Mouse (Mus musculus) ES-Bruce4 (cell line): Measurements from ENCODE around the gene Tanc1. TPM values are rescaled to one million over a fixed set of nuclear protein-coding genes. Genes with fewer than 3 reads are reported as not detected.

ENCODE experiments used
- H3K27ac ChIP-seq: 2 replicates; pipeline ENCODE4 v1.5.1; 2012; ENCODE audit warnings: low read length, inconsistent platforms; ENCODE audit not compliant: insufficient read depth
- H3K27me3 ChIP-seq: 2 replicates; pipeline ENCODE4 v1.6.1; 2012; ENCODE audit warnings: mild to moderate bottlenecking, low read length, inconsistent platforms; ENCODE audit not compliant: control insufficient read depth, poor library complexity, insufficient read depth, severe bottlenecking
- H3K36me3 ChIP-seq: 2 replicates; pipeline ENCODE4 v1.6.1; 2012; ENCODE audit warnings: inconsistent platforms, mild to moderate bottlenecking, low read length, moderate library complexity; ENCODE audit not compliant: control insufficient read depth, poor library complexity, insufficient read depth, severe bottlenecking
- H3K4me1 ChIP-seq: one replicate; pipeline ENCODE4 v1.8.1; 2011; ENCODE audit warnings: low read length; ENCODE audit not compliant: control insufficient read depth, insufficient read depth
- H3K4me3 ChIP-seq: 2 replicates; pipeline ENCODE4 v1.5.1; 2011; ENCODE audit warnings: low read depth, mild to moderate bottlenecking, low read length
- H3K9ac ChIP-seq: 2 replicates; pipeline ENCODE4 v1.6.1; 2012; ENCODE audit warnings: low read depth, mild to moderate bottlenecking, inconsistent platforms; ENCODE audit not compliant: poor library complexity, severe bottlenecking
- H3K9me3 ChIP-seq: replicated peaks from 2 replicates; pipeline ENCODE4 v1.6.1; 2012; ENCODE audit warnings: mild to moderate bottlenecking, low read length, inconsistent platforms; ENCODE audit not compliant: control insufficient read depth, poor library complexity, insufficient read depth, severe bottlenecking
- CTCF ChIP-seq: IDR thresholded peaks from one replicate; pipeline ENCODE4 v1.8.1; 2011; ENCODE audit warnings: low read depth, low read length
- EP300 ChIP-seq: IDR thresholded peaks from 2 replicates; pipeline ENCODE4 v1.6.1; 2011; ENCODE audit warnings: low read depth, low read length; ENCODE audit not compliant: insufficient read depth
- POLR2A ChIP-seq: IDR thresholded peaks from one replicate; pipeline ENCODE4 v1.8.1; 2011; ENCODE audit warnings: low read length; ENCODE audit not compliant: insufficient read depth
- polyA plus RNA-seq: library from polyadenylated mRNA; stranded (reverse); fragments of >200 nt; gene quantifications from 2 replicates; pipeline ENCODE4 v1.2.4, GENCODE M21; 2011; ENCODE audit warnings: low read depth; ENCODE audit not compliant: missing spikeins, insufficient read depth, insufficient read length

The Tanc1 gene
- polyA plus RNA-seq, 1 experiment = 62.4 TPM

DNA sequence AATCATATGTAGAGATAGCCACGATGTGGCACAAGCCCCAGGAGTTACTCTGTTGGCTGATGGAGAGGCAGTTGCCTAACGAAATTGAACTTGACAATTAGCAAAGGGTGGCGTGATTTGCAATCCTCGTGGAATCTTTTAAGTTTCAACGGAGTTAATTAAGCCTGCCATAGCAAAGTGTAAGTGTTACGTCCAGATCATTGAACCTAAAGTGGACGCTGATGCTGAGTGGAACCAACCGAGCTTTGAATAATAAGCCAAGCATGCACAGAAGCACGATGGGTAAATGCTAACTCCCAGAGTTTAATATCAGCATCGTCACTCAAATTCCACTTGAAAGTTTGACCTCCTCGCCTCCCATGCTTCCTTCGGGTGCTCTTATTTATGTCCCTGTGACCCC lies 149.3 kb downstream of the Tanc1 start:
- Histone ChIP-seq H3K4me3 (no peak overlapping the region), H3K27ac (no peak overlapping the region), H3K27me3 (no peaks in the 10 kb centered on the region), H3K9ac (no peak overlapping the region), H3K9me3 (no peaks in the 10 kb centered on the region), H3K36me3 (no peaks in the 10 kb centered on the region; the same call in 1 of the 2 replicates), H3K4me1 (peaks cover 3% of the 10 kb centered on the region)
- TF ChIP-seq POLR2A = no peak
- TF ChIP-seq EP300 = no peak
- no peak for TF ChIP-seq CTCF

DNA sequence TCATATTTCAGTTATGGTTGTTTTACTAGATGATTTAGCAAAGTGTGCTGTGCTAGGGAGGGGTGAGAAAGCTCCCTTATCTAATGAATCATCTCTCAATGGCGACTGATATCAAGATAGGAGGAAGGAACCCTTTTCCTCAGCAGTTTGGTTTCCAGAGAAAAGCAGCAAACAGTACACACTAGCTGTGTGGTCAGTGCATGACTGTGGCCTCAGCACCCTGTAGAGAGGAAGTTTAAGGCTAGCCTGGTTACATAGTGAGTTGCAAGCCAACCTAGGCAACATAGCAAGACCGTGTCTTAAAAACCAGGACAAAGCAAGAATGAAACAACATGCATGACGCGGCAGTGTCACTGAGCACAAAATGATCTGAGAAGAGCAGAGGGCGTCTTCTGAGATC lies 150.4 kb downstream of the Tanc1 start:
- TF ChIP-seq POLR2A = no peak
- no peak for TF ChIP-seq EP300
- no peak for TF ChIP-seq CTCF
- H3K27ac ChIP-seq = no peak overlapping the region
- no peaks in the 10 kb centered on the region; the same call in 1 of the 2 replicates for H3K36me3 ChIP-seq
- H3K27me3 ChIP-seq = no peaks in the 10 kb centered on the region
- H3K9ac ChIP-seq = no peak overlapping the region
- no peaks in the 10 kb centered on the region for H3K4me1 ChIP-seq
- no peaks in the 10 kb centered on the region for H3K9me3 ChIP-seq
- H3K4me3 ChIP-seq = no peak overlapping the region

DNA sequence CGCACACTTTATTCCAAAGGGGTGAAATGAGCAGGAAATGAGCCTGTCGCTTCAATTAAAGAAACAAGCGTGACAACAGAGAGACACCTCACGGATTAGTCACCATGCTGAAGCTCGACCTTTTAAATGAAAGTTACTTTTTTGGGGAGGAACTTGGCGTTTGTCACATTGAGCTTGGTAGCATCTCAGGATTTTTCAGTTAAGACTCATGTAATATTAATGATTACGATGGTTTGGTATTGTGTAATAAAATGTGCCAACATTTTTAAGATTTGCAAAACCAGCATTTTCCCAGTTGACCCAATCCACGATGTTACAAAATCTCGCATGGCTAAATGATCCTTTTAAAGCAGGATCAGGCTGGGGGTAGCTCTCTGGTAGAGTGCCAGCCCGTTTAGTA lies 153.8 kb downstream of the Tanc1 start:
- H3K9ac ChIP-seq = no peak overlapping the region
- H3K4me1 ChIP-seq = peaks cover 3% of the 10 kb centered on the region
- no peaks in the 10 kb centered on the region; the same call in 1 of the 2 replicates for H3K36me3 ChIP-seq
- no peak for TF ChIP-seq EP300
- TF ChIP-seq POLR2A = no peak
- TF ChIP-seq CTCF = no peak
- H3K4me3 ChIP-seq = no peak overlapping the region
- no peak overlapping the region for H3K27ac ChIP-seq
- H3K9me3 ChIP-seq = no peaks in the 10 kb centered on the region
- no peaks in the 10 kb centered on the region for H3K27me3 ChIP-seq

DNA sequence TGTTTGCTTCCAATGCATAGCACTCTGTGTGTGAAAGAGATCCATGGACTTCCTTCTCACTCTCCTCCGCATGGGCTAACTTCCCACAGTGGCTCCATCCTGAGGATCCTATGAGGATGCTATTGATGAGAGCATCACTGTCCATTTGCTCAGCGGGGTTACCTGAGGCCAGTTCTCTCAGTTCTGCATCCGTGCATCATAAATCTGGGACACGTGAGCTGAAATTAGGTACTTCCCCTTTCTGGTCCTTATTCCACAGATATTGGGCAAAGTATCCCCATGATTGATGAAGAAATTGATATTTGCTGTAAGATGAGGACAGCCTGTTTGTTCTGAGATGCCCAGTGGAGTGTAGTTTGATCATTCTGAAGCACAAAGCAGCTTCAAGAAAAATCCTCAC lies 156.1 kb downstream of the Tanc1 start:
- peaks cover 5% of the 10 kb centered on the region for H3K4me1 ChIP-seq
- no peaks in the 10 kb centered on the region for H3K27me3 ChIP-seq
- no peak overlapping the region for H3K9ac ChIP-seq
- H3K4me3 ChIP-seq = no peak overlapping the region
- TF ChIP-seq POLR2A = no peak
- no peaks in the 10 kb centered on the region for H3K36me3 ChIP-seq
- no peak overlapping the region for H3K27ac ChIP-seq
- no peaks in the 10 kb centered on the region for H3K9me3 ChIP-seq

DNA sequence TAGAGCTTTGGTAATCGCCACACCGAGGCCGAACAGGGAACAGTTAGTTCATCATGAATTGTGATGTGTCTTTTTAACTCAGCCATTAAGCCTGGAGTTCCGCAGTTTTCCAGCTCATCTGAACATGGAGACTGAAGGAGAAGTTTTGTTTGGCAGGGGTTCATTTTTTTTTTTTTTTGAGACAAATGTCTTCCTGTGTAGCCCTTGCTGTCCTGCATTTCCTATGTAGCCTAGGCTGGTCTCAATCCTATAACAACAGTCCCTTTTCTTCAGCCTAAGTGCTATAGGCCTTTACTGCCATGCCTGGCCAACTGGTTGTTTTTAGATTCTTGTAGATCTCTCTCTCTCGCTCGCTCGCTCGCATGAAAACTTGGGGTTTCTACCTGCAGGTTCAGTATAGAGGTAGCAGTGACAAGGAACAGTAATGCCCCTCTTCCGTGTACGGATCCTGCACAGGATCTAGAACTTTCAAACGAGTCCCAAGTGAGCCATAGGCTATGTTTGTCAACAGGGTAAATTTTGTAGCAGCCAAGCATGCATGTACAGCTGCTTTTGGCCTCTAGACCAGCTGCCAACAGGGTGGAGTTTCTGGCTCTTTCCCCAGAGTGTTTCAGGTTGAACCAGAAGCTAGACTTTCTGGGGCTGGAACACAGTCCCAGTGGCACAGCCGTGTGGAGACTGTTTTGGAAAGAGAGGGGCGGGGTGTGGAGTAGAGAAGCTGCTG lies 157.0 kb downstream of the Tanc1 start:
- Histone ChIP-seq H3K4me3 (no peak overlapping the region), H3K27ac (no peak overlapping the region), H3K9ac (no peak overlapping the region), H3K36me3 (no peaks in the 10 kb centered on the region), H3K4me1 (peaks cover 8% of the 10 kb centered on the region), H3K27me3 (no peaks in the 10 kb centered on the region), H3K9me3 (no peaks in the 10 kb centered on the region)
- no peak for TF ChIP-seq EP300
- no peak for TF ChIP-seq POLR2A
- TF ChIP-seq CTCF = no peak

DNA sequence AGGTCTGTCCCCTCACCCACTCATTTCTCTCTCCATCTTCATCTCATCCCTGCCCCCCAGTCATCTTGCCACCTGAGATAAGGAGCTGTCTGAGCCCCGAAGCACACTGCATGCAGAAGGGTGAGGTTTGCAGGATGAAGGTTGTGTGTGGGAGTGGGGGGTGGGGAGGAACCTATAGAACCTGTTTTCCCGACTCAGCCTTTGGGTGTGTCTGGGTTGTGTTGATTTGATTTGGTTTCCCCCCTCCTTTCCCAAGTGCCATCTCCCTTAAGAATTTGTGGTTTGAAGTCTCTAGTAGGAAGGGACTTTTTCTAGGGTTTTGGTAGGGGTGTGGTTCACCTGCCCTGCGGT lies 157.5 kb downstream of the Tanc1 start:
- no peaks in the 10 kb centered on the region for H3K36me3 ChIP-seq
- no peaks in the 10 kb centered on the region for H3K9me3 ChIP-seq
- no peak for TF ChIP-seq CTCF
- TF ChIP-seq POLR2A = no peak
- TF ChIP-seq EP300 = no peak
- peaks cover 9% of the 10 kb centered on the region for H3K4me1 ChIP-seq
- no peak overlapping the region for H3K9ac ChIP-seq
- H3K4me3 ChIP-seq = no peak overlapping the region
- no peaks in the 10 kb centered on the region for H3K27me3 ChIP-seq
- H3K27ac ChIP-seq = no peak overlapping the region; the same call in 1 of the 2 replicates
